Mouse (Mus musculus): ENCODE measurements around the gene Arid5b.
A peak's percentile ranks its signal among the peaks of the same experiment; 100 is the strongest.

The Arid5b gene

DNA sequence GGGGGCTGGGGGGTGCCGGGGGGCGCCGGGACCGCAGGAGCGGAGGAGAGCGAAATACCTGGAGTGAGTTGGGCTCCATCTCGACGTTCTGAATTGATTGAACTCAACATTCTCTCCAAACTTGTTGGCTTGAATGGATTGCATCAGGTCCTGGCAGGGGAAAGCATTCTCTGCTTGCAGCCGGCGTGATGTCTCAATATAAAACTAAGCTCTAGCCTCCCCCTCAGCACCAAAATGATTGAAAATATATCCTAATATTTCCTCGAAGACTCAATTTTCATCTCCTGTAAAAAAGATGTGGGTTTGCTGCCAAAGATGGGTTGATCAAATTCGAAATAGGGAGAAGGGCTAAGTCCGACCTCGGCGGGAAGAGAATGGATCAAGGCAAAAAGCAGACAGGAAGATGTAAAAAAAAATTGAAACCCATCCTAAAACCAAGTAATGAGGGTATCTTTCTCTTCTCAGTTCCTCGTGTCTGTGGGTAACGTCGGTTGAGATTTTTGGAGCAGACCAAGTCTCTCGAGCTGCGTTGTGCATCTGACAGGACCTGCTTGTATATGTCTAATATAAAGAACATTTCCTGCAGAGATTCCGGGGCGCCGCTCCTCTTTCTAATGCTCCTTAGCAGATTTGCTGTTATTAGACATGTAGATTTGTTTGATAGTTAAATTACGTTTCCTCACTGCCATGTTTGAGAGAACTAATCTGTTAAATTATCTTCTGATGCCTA, at the start of gene Arid5b:
Gene Arid5b, minus strand, starts transcription at position 109 of the 730 bp plus-strand sequence.
- DNase-seq (ENCODE audit: low spot score in 2 of 2): peak; percentile 18 to 54

DNA sequence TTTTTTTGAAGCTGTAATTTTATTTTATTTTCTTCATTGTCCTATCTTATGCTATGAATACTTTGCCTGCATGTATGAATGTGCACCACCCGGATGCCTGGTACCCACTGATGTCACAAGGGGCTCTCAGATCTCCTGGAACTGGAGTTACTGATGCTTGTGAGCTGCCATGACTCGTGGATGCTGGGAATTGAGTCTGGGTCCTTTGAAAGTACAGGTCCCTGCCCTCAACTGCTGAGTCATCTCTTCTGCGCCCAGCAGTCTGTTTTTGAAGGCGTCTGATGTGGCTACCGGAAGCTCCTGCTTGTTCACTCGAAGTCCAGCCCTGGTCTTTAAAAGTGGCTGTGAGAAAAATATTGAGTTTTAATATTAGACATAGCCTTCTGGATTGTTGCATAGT, 46.8 kb upstream of the Arid5b start:
- DNase-seq (ENCODE audit: low spot score in 2 of 2): no peak

DNA sequence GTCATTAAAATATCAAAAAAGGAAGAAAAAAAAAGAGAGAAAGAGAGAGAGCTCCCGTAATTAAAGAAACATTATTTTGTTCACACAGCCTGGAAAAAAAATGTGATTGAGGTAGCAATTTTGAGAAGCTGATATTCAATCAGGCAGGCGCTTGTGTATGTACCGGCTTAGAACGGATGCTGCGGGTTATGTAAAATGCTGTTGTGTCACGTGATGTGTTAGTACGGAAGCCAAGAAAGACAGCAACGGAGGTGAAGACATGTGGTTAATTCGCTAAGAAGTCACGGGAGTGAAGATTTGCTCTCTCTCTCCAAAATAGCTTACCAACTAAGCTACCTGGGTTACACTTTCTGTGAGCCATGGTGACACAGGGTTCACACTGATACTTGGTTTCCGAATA, 45.5 kb upstream of the Arid5b start:
- DNase-seq (ENCODE audit: low spot score in 2 of 2): no peak

DNA sequence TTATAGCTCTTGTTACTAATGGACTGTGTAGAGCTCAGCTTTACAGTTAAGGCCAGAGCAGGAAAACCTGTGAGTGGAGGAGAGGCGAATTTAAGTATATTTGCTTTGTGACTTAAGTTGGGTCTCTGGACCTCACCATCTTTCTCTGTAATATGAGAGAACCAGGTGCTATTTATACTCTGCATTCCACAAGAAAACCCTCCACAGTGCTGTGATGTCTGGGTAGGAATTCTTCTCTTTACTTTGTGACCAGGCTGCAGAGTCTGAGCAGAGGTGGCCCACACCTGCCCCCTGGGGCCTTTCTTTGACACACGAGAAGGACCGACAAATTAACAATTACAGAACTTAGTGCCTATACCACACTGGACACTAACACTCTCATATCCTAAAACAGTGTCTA, 44.6 kb upstream of the Arid5b start:
- no peak for DNase-seq (ENCODE audit: low spot score in 2 of 2)

DNA sequence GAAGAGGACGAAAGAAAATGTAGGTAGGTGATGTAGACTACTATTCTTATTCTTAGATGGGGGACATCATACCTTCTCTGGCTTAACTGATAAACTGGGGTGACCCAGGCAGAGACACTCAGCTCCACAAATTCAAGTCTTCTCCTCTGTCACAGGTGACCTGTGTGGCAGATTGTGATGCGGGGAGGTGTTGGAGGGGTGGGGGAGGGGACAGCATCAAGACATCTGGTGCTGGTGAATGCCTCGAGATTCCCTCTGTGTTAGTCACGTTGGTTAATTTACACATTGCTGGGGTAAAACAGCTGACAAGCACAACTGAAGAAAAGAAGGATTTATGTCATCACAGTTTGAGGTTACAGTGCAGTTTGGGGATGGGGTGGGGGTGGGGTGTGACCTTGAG, 42.4 kb upstream of the Arid5b start:
- DNase-seq (ENCODE audit: low spot score in 2 of 2): no peak

DNA sequence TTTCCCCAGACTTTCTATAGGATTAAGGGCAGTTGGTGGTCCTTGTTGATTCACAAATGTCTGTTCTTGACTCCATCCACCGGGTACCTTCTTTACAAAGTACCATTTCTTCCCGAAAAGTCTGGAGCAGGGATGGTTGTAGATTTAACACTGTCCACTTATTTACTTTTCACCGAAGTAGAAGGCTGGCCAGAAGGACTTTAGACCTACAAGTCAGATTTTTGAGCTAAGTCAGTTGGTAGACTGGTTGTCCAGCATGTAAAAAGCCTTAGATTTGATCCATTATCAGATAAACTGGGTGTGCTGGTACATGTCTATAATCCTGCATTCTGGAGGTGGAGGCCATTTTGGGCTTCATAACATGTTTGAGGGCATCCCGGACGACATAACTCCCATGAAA, 42.0 kb upstream of the Arid5b start:
- DNase-seq (ENCODE audit: low spot score in 2 of 2): no peak

DNA sequence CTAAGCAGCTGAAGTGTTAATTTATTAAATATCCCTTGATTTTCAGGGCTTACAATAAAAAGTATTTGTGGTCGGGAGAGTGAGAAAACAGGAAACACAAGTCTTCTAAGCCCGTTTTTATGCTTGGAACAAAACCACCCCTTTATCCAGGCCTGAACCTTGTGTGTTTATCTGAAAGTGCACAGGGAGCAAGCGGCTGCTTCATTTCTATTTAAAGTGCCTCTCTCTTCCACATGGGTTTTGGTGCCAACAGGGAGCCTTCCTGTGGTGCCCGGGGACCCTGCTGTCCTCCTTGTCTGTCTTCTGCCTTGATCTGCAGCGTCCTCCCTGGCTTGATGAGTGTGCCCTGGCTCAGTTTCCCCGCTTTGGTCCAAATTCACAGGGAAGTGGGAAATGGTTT, 40.9 kb upstream of the Arid5b start:
- DNase-seq (ENCODE audit: low spot score in 2 of 2): no peak

DNA sequence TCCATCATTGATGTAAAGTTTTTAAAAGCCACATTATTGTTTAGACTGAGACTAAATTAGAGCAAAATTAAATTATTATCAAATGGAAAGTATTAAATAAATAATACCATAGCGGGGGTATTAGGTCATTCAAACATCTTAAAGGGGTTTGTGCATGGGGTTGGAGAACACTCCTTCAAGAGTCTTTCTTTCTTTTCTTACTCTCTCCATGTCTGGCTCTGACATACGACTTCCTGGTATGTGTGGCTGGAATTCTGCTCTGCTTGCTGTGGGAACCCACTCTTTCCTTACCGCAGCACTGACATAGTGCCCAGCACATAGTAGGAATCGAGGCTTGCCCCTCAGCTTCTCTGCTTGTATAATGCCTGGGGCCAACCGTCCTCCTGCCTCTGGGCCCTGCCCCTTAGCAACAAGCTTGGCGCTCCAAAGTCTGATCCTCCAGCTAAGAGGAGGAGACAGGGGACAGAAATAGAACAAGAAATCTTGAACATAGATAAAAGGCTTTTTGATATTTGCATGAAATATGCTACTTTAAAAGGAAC, 40.0 kb upstream of the Arid5b start:
- no peak for DNase-seq (ENCODE audit: low spot score in 2 of 2)

DNA sequence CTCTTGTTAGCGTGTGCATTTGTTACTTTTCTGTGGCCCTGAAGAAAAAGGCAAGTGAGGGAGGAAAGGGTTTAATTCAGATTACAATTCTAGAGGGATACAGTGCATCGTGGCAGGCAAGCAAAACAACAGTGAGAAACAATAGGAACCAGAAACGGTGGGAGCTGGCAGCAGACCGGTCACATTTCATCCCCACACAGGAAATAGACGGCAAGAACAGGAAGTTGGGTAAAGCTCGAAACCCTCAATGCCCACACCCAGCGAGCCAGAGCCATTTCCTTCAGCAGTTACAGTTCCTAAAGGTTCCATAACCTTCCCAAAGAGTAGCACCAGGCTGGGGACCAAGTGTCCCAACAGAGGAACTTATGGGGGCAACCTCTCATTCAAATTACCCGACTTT, 34.2 kb upstream of the Arid5b start:
- DNase-seq (ENCODE audit: low spot score in 2 of 2): no peak

DNA sequence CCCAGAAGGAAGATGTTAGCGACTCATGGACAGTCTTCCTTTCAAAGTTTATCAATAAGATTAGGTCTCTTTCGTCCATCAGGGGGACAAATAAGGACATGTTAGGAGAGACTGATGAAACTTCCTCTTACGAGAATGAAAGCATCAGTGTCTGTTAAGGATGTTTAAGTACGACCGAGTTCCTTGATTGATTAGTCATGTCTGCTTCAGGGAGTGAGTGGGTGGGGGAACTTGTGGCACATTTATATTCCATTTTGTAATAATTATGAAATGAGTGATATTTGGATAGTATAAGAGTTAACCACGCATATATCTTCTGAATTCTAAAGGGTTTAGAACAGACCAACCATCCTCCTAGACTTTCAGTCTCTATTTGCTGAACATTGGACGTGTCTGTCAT, 22.5 kb upstream of the Arid5b start:
- no peak for DNase-seq (ENCODE audit: low spot score in 2 of 2)

DNA sequence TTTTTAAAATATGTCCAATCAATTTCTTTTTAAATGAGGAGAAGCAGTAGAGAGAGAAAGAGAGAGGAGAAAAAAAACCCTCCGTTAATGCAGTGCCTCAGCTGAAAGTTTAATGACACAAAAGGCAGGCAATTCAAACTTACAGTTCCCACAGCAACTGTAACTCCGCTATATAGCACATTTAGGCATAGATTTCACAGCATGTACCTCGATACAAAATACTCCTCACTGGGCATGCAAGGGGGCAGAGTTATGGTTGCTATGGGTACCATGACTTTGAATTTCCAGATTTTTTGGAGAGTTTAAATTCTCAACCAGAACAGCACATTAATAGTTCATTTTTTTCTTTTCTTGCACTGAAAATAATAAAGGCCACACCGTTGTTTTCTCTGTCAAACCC, 10.9 kb upstream of the Arid5b start:
- DNase-seq (ENCODE audit: low spot score in 2 of 2): no peak

DNA sequence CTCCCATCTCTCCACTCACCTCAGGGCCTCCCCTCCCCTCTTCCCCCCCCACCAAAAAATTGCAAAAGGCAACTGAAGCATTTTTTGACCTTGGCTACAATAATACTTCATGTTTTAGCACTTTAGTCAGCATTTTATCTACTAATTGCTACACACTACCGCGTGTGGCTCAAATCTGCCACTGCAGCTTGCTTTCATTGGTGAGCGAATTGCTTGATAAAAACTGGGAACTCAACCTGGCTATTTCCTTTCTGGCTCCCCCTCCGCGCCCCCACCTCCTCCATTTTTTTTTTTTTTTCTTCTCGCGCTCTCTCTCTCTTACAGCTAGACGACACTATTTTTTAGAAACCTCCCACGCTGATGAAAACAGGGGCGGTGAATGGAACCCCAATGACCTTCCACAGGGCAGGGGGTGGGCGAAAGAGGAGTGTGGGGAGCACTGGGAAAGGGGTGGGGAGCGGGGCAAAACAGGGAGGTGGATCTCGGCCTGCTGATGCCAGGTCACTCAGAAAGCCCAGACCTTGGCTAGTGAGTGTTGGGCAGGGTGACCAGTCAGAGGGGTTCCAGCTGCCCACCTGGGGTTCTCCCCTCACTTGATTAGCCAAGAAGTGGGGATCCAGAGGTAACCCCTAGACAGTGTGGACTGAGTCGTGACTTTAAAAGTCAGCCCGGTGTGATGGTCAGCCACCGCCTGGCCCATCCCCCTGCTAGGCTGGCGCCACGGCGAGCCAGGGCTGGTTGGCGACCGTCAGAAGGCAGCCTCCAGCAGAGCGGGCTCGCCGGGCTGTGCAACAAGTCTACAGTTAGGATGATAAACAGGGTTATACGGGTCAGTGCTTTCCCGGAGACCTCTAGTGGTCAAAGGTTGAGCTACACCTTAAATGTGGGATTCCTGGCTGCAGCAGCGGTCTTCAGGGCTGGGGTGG, 4.2 kb upstream of the Arid5b start:
- peak; percentile 62 to 79 for DNase-seq (ENCODE audit: low spot score in 2 of 2)

DNA sequence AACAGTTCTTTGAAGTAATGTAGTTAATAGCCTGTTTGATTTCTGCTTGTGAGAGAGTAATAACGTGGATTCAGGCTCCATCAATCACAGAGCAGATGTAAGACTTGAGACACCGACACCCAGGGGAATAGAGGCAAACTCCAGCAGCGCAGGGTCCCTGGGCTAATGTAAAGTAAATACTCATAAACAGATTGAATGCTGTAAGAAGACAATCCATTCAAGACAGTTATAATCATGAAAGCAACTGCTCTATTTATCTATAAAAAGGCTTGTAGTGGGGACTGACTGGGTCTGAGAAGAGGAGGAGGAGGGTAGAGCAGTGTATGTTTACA, 3.2 kb upstream of the Arid5b start:
- DNase-seq (ENCODE audit: low spot score in 2 of 2): no peak

DNA sequence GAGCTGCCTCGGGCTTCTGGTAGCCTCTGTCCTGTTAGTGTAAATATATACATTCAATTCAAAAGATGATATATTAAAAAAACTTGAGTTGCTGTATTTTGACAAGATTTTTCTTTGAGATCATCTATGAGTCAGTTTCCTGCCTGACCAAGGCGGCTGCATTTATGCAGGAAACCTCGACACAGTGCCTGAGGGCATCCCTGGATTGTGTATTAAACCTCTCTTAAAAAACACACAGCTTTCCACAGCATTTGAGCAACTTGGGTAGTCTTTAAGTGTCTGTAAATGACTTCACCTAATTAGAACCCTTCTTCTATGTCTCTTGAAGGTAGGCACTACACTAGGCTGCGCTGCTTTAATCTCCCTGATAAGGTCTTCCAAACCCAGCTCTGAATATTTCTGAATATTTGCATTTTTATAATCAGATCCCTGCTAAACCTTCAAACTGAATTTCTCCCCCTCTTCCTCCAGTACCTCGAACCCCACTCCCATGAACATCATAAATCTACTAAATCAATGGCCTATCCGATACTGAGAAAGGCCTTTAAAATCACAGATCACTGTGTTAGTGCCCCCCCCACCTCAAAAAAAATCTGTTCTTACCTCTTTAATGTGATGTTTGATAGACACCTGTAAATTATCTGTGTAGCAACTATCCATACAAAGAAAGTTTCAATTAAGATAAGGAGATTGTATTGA, 2.7 kb upstream of the Arid5b start:
- DNase-seq (ENCODE audit: low spot score in 2 of 2): no peak

DNA sequence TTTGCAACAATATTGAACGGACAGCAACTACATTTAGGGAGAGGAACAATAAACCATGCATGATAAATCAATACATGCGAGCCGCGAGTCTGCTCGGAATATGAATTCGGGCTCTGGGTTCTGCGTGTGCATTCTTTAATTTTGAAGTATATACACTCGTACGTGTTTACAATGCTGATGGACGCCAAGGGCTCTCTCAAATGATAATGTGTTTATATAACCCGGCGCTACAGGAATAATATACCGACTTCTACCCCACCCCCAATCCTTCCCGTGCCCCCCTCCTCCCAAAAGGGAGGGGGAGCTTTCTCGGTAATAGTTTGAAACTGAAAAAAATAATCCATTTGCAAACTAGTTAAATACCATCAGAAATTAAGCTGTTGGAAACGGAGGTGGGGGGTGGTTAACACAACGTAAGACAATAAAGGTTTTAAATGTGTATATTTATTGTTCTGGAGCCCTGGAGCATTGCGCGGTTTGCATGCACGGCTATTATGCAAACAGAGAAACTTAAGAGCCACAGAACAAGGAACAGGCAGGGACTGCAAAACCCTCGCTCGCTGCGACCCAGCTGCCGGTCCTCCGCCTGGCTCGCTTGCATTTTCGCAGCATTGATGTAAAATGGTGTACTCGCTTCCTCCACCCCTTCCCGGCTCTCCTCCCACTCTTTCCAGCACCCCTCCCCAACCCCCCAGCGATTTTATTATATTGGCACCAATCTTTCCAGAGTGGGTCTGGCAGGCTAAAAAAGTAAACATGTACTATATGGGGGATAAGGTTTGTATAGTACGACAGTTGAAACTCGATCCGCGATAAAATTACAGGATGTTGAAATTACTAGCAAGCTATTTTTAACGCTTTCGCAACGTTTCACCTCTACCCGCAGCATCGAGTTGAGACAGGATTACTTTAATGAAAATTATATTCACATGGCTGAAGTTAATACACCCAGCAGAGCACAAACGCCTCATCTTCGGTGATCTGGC, 1.3 kb upstream of the Arid5b start:
- DNase-seq (ENCODE audit: low spot score in 2 of 2): peak; percentile 45 to 48

DNA sequence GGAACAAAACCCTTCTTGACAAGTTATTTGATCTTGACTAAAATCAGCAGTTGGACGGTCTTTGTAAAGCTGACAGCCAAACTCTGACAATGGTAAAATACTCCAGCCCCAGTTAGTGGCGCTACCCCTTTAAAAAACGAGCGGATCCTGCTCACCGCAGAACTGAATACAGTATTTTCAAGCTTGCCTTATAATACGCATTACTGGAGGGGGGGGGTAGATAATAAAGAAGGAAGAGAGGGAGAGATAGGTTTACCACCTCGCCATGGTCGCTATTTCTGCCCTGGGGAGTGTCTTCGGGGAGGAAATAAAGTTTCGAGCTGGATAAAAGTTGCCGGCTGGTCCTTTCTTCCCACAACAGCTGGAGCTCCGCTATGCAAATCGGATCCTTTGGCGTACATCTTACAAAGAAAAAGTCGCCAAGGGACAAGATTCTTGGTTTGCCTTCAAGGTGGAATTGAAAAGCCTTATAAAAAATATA, 829 bp downstream of the Arid5b start:
- DNase-seq (ENCODE audit: low spot score in 2 of 2): peak; percentile 17 to 29

DNA sequence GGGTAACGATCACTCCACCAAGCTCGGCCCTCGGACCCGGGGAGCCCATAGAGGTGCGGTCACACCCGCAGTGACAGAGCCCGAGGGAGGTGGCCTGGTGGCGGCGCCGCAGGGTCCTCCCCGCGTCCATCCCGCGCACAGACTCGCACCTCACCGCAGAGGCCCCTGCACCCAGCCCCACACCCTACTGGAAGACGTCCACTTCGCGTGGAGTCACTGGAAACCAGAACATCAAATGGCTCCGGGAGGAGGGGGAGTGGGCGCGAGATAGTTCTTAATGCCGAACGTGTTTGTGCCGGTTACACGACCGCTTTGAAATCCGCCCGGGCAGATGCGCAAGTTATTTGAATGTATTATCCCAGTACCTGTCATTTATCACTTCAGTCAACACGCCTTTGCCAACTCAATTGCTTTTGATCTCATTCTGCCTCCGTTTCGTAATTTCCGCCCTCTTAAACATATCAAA, 1.5 kb downstream of the Arid5b start:
- peak; percentile 36 to 54 for DNase-seq (ENCODE audit: low spot score in 2 of 2)

DNA sequence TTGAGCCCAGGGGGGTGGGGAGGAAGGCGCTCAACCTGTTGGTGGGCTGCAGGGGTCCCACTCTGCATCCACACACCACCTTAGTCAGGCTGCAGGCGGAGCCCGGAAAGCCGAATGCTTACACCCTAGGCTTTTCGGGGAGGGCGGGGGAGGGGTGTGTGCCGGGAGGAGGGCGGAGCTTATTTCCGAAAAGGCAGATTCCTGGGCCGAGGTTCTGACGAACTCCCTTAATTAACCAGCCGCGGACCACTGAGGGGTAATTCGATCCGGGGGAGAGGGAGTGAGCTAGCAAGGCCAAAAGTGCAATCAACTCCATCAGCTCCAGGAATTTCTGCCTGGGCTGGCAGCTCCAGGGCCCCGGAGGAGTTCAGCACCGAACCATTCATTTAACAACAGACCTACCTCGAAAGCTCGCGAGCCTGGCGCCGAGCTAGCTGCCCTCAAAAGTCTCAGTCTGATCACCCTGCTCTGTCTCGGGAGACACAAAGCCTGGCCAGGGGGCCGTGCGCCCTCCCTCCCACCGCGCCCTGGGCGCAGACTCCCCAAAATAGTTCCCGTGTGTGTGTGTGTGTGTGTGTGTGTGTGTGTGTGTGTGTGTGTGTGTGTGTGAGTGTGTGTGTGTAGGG, 2.1 kb downstream of the Arid5b start:
- peak; percentile 66 to 73 for DNase-seq (ENCODE audit: low spot score in 2 of 2)

DNA sequence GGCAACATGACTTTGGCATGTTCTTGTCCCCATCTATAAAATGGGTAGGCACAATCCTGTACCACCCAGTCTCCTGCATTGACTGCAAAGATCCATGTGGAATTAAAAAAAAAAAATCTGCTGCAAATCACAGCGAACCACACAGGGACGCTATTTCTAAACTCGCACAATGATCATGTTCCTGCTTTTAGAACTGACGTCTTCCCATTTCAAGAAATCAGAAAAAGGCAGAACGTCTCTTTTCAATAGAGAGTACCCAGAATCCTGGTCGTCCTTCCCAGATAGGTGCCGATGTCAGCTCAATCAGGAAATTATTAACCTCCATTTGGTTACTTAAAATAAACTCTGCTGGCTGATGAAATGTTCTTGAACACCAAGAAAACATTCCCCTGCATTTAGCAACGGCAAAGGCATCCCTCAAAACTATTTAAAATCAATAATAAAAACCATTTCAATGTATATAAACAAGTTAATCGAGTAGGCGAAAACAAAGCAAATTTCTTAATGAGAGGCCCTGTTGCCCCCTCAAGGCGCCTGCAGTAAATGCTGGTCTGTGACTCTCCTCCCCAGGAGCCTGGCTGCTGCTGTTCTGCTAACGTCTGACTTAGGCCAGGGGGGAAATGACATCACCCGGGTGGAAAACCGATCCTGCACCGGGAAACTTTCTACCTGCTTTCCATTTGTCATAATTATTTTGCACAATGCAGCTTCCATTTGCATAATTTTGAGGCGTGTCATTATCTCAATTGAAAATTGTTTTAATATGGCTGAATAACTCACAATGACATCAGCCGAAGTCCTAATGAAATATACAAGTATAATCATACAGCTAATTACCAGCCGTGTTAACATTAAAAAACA, 3.4 kb downstream of the Arid5b start:
- no peak for DNase-seq (ENCODE audit: low spot score in 2 of 2)

Data from thymus, postnatal 10 days (tissue).